Mouse (Mus musculus) limb, embryonic 10.5 days (tissue): ENCODE results near the gene Tdrd1. TPM values are rescaled to one million over a fixed set of nuclear protein-coding genes. Genes with fewer than 3 reads are reported as not detected.

Experiments used
- DNase-seq: peaks from one replicate; pipeline ENCODE4 v3.0.0-alpha.2; 2017; ENCODE audit warnings: low spot score
- H3K27ac ChIP-seq: fragments of 300-500 bp; sonication (generic); 2 replicates; pipeline ENCODE4 v1.5.1; 2016; ENCODE audit warnings: mild to moderate bottlenecking
- H3K27me3 ChIP-seq: fragments of 300-500 bp; sonication (generic); 2 replicates; pipeline ENCODE4 v1.6.1; 2016; ENCODE audit warnings: low read depth, mild to moderate bottlenecking; ENCODE audit not compliant: poor library complexity, severe bottlenecking
- H3K36me3 ChIP-seq: fragments of 300-500 bp; sonication (generic); 2 replicates; pipeline ENCODE4 v1.6.1; 2016; ENCODE audit warnings: mild to moderate bottlenecking, moderate library complexity
- H3K4me1 ChIP-seq: fragments of 300-500 bp; sonication (generic); 2 replicates; pipeline ENCODE4 v1.6.1; 2016
- H3K4me3 ChIP-seq: fragments of 300-500 bp; sonication (generic); 2 replicates; pipeline ENCODE4 v1.5.1; 2016; ENCODE audit warnings: mild to moderate bottlenecking, moderate library complexity
- H3K9me3 ChIP-seq: fragments of 300-500 bp; sonication (generic); replicated peaks from 2 replicates; pipeline ENCODE4 v1.6.1; 2016; ENCODE audit warnings: mild to moderate bottlenecking
- WGBS: fragments of 180-500 bp; shearing (Covaris S2); methylation state at CpG from one replicate; pipeline ENCODE4 v1.1.7; 2016; 5-methylcytosine and 5-hydroxymethylcytosine counted together
- polyA plus RNA-seq: library from polyadenylated mRNA; unstranded; fragments of >200 nt; fragmentation: Nextera tagmentation; extraction: Ambion mirVana; gene quantifications from 2 replicates; pipeline ENCODE4 v1.2.1, GENCODE M21; 2016

Tdrd1 gene
- polyA plus RNA-seq, 1 experiment from 2014 or later: 0.98 TPM

GRCm38 (mm10) chr19:56810641-56811146, 15.3 kb upstream of the Tdrd1 start:
- Histone ChIP-seq H3K4me3 (no peak overlapping the region), H3K27ac (no peak overlapping the region), H3K4me1 (no peaks in the 10 kb centered on the region), H3K36me3 (peaks cover 60% of the 10 kb centered on the region), H3K27me3 (no peaks in the 10 kb centered on the region), H3K9me3 (no peaks in the 10 kb centered on the region)
- DNase-seq: no peak

- peaks cover 55% of the 10 kb centered on the region for H3K36me3 ChIP-seq
- DNase-seq: peak; percentile 66
- WGBS: 52% methylated on average over 9 of the region's 9 CpGs
Measured at GRCm38 (mm10) chr19:56811590-56811989, 14.4 kb upstream of the Tdrd1 start.

GRCm38 (mm10) chr19:56813360-56813759, 12.6 kb upstream of the Tdrd1 start:
- 92% methylated on average over 4 of the region's 4 CpGs for WGBS
- no peaks in the 10 kb centered on the region for H3K9me3 ChIP-seq
- DNase-seq: no peak
- H3K4me1 ChIP-seq: peaks cover 7% of the 10 kb centered on the region; the same call in 1 of the 2 replicates
- no peaks in the 10 kb centered on the region for H3K27me3 ChIP-seq
- peaks cover 37% of the 10 kb centered on the region for H3K36me3 ChIP-seq
- no peak overlapping the region for H3K27ac ChIP-seq
- no peak overlapping the region for H3K4me3 ChIP-seq

More at GRCm38 (mm10) chr19:56811590-56811989, 14.4 kb upstream of the Tdrd1 start:
- Histone ChIP-seq H3K4me3 (no peak overlapping the region), H3K27me3 (no peaks in the 10 kb centered on the region), H3K4me1 (no peaks in the 10 kb centered on the region), H3K9me3 (no peaks in the 10 kb centered on the region), H3K27ac (no peak overlapping the region)

- no peak for DNase-seq
- Histone ChIP-seq H3K27me3 (peaks cover 1% of the 10 kb centered on the region; the same call in 1 of the 2 replicates), H3K4me1 (peaks cover 25% of the 10 kb centered on the region), H3K36me3 (peaks cover 14% of the 10 kb centered on the region), H3K9me3 (no peaks in the 10 kb centered on the region), H3K4me3 (no peak overlapping the region), H3K27ac (no peak overlapping the region)
- 81% methylated on average over 14 of the region's 14 CpGs for WGBS
Measured at GRCm38 (mm10) chr19:56817851-56818526, 8.0 kb upstream of the Tdrd1 start.

- Histone ChIP-seq H3K27me3 (peaks cover 33% of the 10 kb centered on the region), H3K27ac (peak overlapping the region; percentile 91), H3K9me3 (no peaks in the 10 kb centered on the region), H3K36me3 (no peaks in the 10 kb centered on the region), H3K4me1 (peaks cover 29% of the 10 kb centered on the region), H3K4me3 (peak overlapping the region; percentile 89)
- no peak for DNase-seq
- WGBS: 10% methylated on average over 22 of the region's 22 CpGs
Measured at GRCm38 (mm10) chr19:56821040-56821797, 4.8 kb upstream of the Tdrd1 start.

- H3K9me3 ChIP-seq: no peaks in the 10 kb centered on the region
- DNase-seq: peak; percentile 98
- H3K4me1 ChIP-seq: peaks cover 30% of the 10 kb centered on the region
- WGBS: under 1% methylated on average over 79 of the region's 79 CpGs
- peak within 1 kb of the TSS; percentile 89 for H3K4me3 ChIP-seq
- H3K27ac ChIP-seq: peak within 1 kb of the TSS; percentile 91
- H3K36me3 ChIP-seq: no peaks in the 10 kb centered on the region
- H3K27me3 ChIP-seq: peaks cover 40% of the 10 kb centered on the region
Measured at GRCm38 (mm10) chr19:56821798-56822447, 4.1 kb upstream of the Tdrd1 start, which contains the start of gene Ccdc186. Gene Ccdc186, minus strand, starts transcription at chr19:56822190.

- WGBS: 25% methylated on average over 10 of the region's 10 CpGs
- H3K9me3 ChIP-seq: no peaks in the 10 kb centered on the region
- no peak for DNase-seq
- H3K27me3 ChIP-seq: peaks cover 45% of the 10 kb centered on the region
- peak overlapping the region; percentile 91 for H3K27ac ChIP-seq
- H3K4me1 ChIP-seq: peaks cover 27% of the 10 kb centered on the region
- no peaks in the 10 kb centered on the region for H3K36me3 ChIP-seq
- H3K4me3 ChIP-seq: peak overlapping the region; percentile 89
Measured at GRCm38 (mm10) chr19:56822448-56822836, 3.6 kb upstream of the Tdrd1 start.

- no peak for DNase-seq
- 87% methylated on average over 11 of the region's 11 CpGs for WGBS
- Histone ChIP-seq H3K4me1 (peaks cover 4% of the 10 kb centered on the region; the same call in 1 of the 2 replicates), H3K4me3 (no peak overlapping the region), H3K36me3 (no peaks in the 10 kb centered on the region), H3K27ac (no peak overlapping the region), H3K27me3 (peaks cover 90% of the 10 kb centered on the region), H3K9me3 (no peaks in the 10 kb centered on the region)
Measured at GRCm38 (mm10) chr19:56828305-56828704, 2.3 kb downstream of the Tdrd1 start.

- no peak overlapping the region for H3K4me3 ChIP-seq
- 90% methylated on average over 9 of the region's 9 CpGs for WGBS
- H3K27ac ChIP-seq: no peak overlapping the region
- H3K27me3 ChIP-seq: peaks cover 91% of the 10 kb centered on the region
- no peaks in the 10 kb centered on the region for H3K36me3 ChIP-seq
- no peak for DNase-seq
- no peaks in the 10 kb centered on the region for H3K9me3 ChIP-seq
- peaks cover 4% of the 10 kb centered on the region; the same call in 1 of the 2 replicates for H3K4me1 ChIP-seq
Measured at GRCm38 (mm10) chr19:56829267-56829666, 3.3 kb downstream of the Tdrd1 start.

GRCm38 (mm10) chr19:56830163-56830562, 4.2 kb downstream of the Tdrd1 start:
- Histone ChIP-seq H3K36me3 (no peaks in the 10 kb centered on the region), H3K4me3 (no peak overlapping the region), H3K4me1 (peaks cover 4% of the 10 kb centered on the region; the same call in 1 of the 2 replicates), H3K27ac (no peak overlapping the region), H3K27me3 (peaks cover 90% of the 10 kb centered on the region), H3K9me3 (no peaks in the 10 kb centered on the region)
- WGBS: 93% methylated on average over 4 of the region's 4 CpGs
- DNase-seq: no peak

GRCm38 (mm10) chr19:56835340-56835739, 9.3 kb downstream of the Tdrd1 start:
- no peak overlapping the region for H3K27ac ChIP-seq

GRCm38 (mm10) chr19:56838942-56839706, 13.1 kb downstream of the Tdrd1 start:
- DNase-seq: peak; percentile 71
- no peaks in the 10 kb centered on the region for H3K36me3 ChIP-seq
- WGBS: 61% methylated on average over 17 of the region's 17 CpGs
- peaks cover 86% of the 10 kb centered on the region for H3K27me3 ChIP-seq
- H3K4me1 ChIP-seq: peaks cover 20% of the 10 kb centered on the region
- H3K27ac ChIP-seq: peak overlapping the region; percentile 36; the same call in 1 of the 2 replicates
- no peaks in the 10 kb centered on the region for H3K9me3 ChIP-seq
- no peak overlapping the region for H3K4me3 ChIP-seq

More at GRCm38 (mm10) chr19:56835340-56835739, 9.3 kb downstream of the Tdrd1 start:
- no peak for DNase-seq
- Histone ChIP-seq H3K4me3 (no peak overlapping the region), H3K4me1 (peaks cover 20% of the 10 kb centered on the region), H3K9me3 (no peaks in the 10 kb centered on the region), H3K27me3 (peaks cover 85% of the 10 kb centered on the region), H3K36me3 (no peaks in the 10 kb centered on the region)
- WGBS: 92% methylated on average over 9 of the region's 9 CpGs
